Mouse (Mus musculus) spleen, postnatal 36 days (tissue): Measurements from ENCODE around the gene Cryzl1.

Source experiments
- DNase-seq, 2 experiments: peaks; one replicate each; pipeline ENCODE4 v3.0.0; 2022; ENCODE audit warnings: low spot score in 2 of 2, mixed read lengths in 1 of 2

Cryzl1 gene

GRCm38 (mm10) chr16:91740184-91740917 is 11.6 kb upstream of the Cryzl1 start:
- no peak for DNase-seq

- no peak for DNase-seq
Observed at GRCm38 (mm10) chr16:91738505-91738904, 9.7 kb upstream of the Cryzl1 start.

- no peak for DNase-seq
Observed at GRCm38 (mm10) chr16:91736046-91736816, 7.5 kb upstream of the Cryzl1 start.

GRCm38 (mm10) chr16:91734771-91735170 is 6.0 kb upstream of the Cryzl1 start:
- DNase-seq, result peak; percentile 39 to 40

- no peak for DNase-seq
Observed at GRCm38 (mm10) chr16:91732816-91733215, 4.0 kb upstream of the Cryzl1 start.

- no peak for DNase-seq
Observed at GRCm38 (mm10) chr16:91730446-91730845, 1.7 kb upstream of the Cryzl1 start.

- DNase-seq, result peak in 1 of 2 experiments; percentile 3
Observed at GRCm38 (mm10) chr16:91729821-91730441, 1.2 kb upstream of the Cryzl1 start.

- DNase-seq, result peak; percentile 98
Observed at GRCm38 (mm10) chr16:91729066-91729482, 299 bp upstream of the Cryzl1 start, which contains the start of gene Itsn1. Gene Itsn1 (plus strand): TSS chr16:91729281.

GRCm38 (mm10) chr16:91727433-91727832 is 1.3 kb downstream of the Cryzl1 start:
- no peak for DNase-seq

GRCm38 (mm10) chr16:91724247-91724646 is 4.5 kb downstream of the Cryzl1 start:
- peak; percentile 53 to 63 for DNase-seq

- no peak for DNase-seq
Observed at GRCm38 (mm10) chr16:91717399-91717798, 11.4 kb downstream of the Cryzl1 start.

GRCm38 (mm10) chr16:91716927-91717349 is 11.8 kb downstream of the Cryzl1 start:
- DNase-seq, result peak; percentile 67 to 79

- no peak for DNase-seq
Observed at GRCm38 (mm10) chr16:91710241-91710640, 18.5 kb downstream of the Cryzl1 start.

GRCm38 (mm10) chr16:91704603-91705340 is 24.0 kb downstream of the Cryzl1 start:
- DNase-seq, result no peak

- DNase-seq, result no peak
Observed at GRCm38 (mm10) chr16:91702771-91703188, 26.0 kb downstream of the Cryzl1 start.

GRCm38 (mm10) chr16:91701908-91702307 is 26.9 kb downstream of the Cryzl1 start:
- no peak for DNase-seq

- no peak for DNase-seq
Observed at GRCm38 (mm10) chr16:91698995-91699394, 29.8 kb downstream of the Cryzl1 start.

GRCm38 (mm10) chr16:91695108-91695755 is 33.5 kb downstream of the Cryzl1 start:
- DNase-seq, result no peak

GRCm38 (mm10) chr16:91694455-91695084 is 34.2 kb downstream of the Cryzl1 start:
- peak; percentile 63 to 71 for DNase-seq

- DNase-seq, result peak; percentile 16 to 20
Observed at GRCm38 (mm10) chr16:91689791-91690190, 39.0 kb downstream of the Cryzl1 start.
